Mouse (Mus musculus): ENCODE measurements around the gene Ermp1. TPM values are rescaled to one million over a fixed set of nuclear protein-coding genes. Genes with fewer than 3 reads are reported as not detected.

The Ermp1 gene
- polyA plus RNA-seq, 2 experiments = 6.8 to 7.2 TPM

- WGBS (ENCODE audit: insufficient replicate concordance) = 51% methylated on average over 7 of the region's 7 CpGs
- Histone ChIP-seq H3K4me3 (ENCODE audit: insufficient read depth in 1 of 2, low read depth in 2 of 2, low read length in 2 of 2) (no peak overlapping the region), H3K36me3 (replicated peaks; ENCODE audit: control insufficient read depth, insufficient read depth, low read depth) (no peaks in the 10 kb centered on the region), H3K9ac (replicated peaks) (no peak overlapping the region), H3K27me3 (ENCODE audit: control insufficient read depth, insufficient read depth, low read length) (no peaks in the 10 kb centered on the region), H3K27ac (no peak overlapping the region), H3K9me3 (ENCODE audit: control insufficient read depth, low read length) (no peaks in the 10 kb centered on the region), H3K4me1 (replicated peaks; ENCODE audit: control insufficient read depth in 2 of 2, insufficient read depth in 2 of 2, low read length in 1 of 2) (no peaks in the 10 kb centered on the region), H3K4me2 (ENCODE audit: low read depth) (no peak overlapping the region)
- TF ChIP-seq CTCF (IDR thresholded peaks at IDR 0.05; ENCODE audit: low read depth) (peak; percentile 82), EP300 (IDR thresholded peaks at IDR 0.05; ENCODE audit: low read depth) (no peak)
- DNase-seq (ENCODE audit: low read depth in 3 of 3, low spot score in 3 of 3) = peak; percentile 20 to 46 (median 34)
- ATAC-seq (ENCODE audit: insufficient read depth) = peak; percentile 23; the same call in 1 of the 2 replicates
Measured at GRCm38 (mm10) chr19:29563258-29563779, 84.9 kb downstream of the Ermp1 start.

GRCm38 (mm10) chr19:29562603-29563002 is 85.6 kb downstream of the Ermp1 start:
- Histone ChIP-seq H3K4me3 (ENCODE audit: insufficient read depth in 1 of 2, low read depth in 2 of 2, low read length in 2 of 2) (no peak overlapping the region), H3K4me2 (ENCODE audit: low read depth) (no peak overlapping the region), H3K4me1 (replicated peaks; ENCODE audit: control insufficient read depth in 2 of 2, insufficient read depth in 2 of 2, low read length in 1 of 2) (no peaks in the 10 kb centered on the region), H3K36me3 (replicated peaks; ENCODE audit: control insufficient read depth, insufficient read depth, low read depth) (no peaks in the 10 kb centered on the region), H3K9me3 (ENCODE audit: control insufficient read depth, low read length) (no peaks in the 10 kb centered on the region), H3K27ac (no peak overlapping the region), H3K27me3 (ENCODE audit: control insufficient read depth, insufficient read depth, low read length) (no peaks in the 10 kb centered on the region), H3K9ac (replicated peaks) (no peak overlapping the region)
- DNase-seq (ENCODE audit: low read depth in 3 of 3, low spot score in 3 of 3) (no peak), ATAC-seq (ENCODE audit: insufficient read depth) (no peak)
- whole genome bisulfite sequencing (ENCODE audit: insufficient replicate concordance) = 60% methylated on average over 3 of the region's 3 CpGs
- no peak for TF ChIP-seq CTCF (IDR thresholded peaks at IDR 0.05; ENCODE audit: low read depth)
- no peak for TF ChIP-seq EP300 (IDR thresholded peaks at IDR 0.05; ENCODE audit: low read depth)

- ATAC-seq (ENCODE audit: insufficient read depth) = no peak
- 74% methylated on average over 4 of the region's 4 CpGs for WGBS (ENCODE audit: insufficient replicate concordance)
- no peaks in the 10 kb centered on the region for H3K27me3 ChIP-seq (ENCODE audit: control insufficient read depth, insufficient read depth, low read length)
Measured at GRCm38 (mm10) chr19:29562166-29562565, 86.0 kb downstream of the Ermp1 start.

More at GRCm38 (mm10) chr19:29562166-29562565, 86.0 kb downstream of the Ermp1 start:
- H3K36me3 ChIP-seq (replicated peaks; ENCODE audit: control insufficient read depth, insufficient read depth, low read depth) = no peaks in the 10 kb centered on the region
- DNase-seq (ENCODE audit: low read depth in 3 of 3, low spot score in 3 of 3) = no peak
- H3K27ac ChIP-seq = no peak overlapping the region
- no peaks in the 10 kb centered on the region for H3K4me1 ChIP-seq (replicated peaks; ENCODE audit: control insufficient read depth in 2 of 2, insufficient read depth in 2 of 2, low read length in 1 of 2)
- no peak for TF ChIP-seq EP300 (IDR thresholded peaks at IDR 0.05; ENCODE audit: low read depth)
- no peak for TF ChIP-seq CTCF (IDR thresholded peaks at IDR 0.05; ENCODE audit: low read depth)
- no peak overlapping the region for H3K4me2 ChIP-seq (ENCODE audit: low read depth)
- H3K9me3 ChIP-seq (ENCODE audit: control insufficient read depth, low read length) = no peaks in the 10 kb centered on the region
- H3K9ac ChIP-seq (replicated peaks) = no peak overlapping the region
- no peak overlapping the region for H3K4me3 ChIP-seq (ENCODE audit: insufficient read depth in 1 of 2, low read depth in 2 of 2, low read length in 2 of 2)

Other genes with a start within 250 kb of the Ermp1 start
- 0.02 TPM in 1 of 2 replicates, not detected in the other for gene Pdcd1lg2, start 237.5 kb downstream of the Ermp1 start, polyA plus RNA-seq (2012; rRNA removed)
- gene Pdcd1lg2, start 237.5 kb downstream of the Ermp1 start, polyA plus RNA-seq (2014; fragmentation: Nextera tagmentation; extraction: Ambion mirVana) = not detected in 2 replicates
- gene Ric1, start 126.1 kb downstream of the Ermp1 start, polyA plus RNA-seq (2012; rRNA removed) = 2.4 and 3.1 TPM in 2 replicates
- 2.8 and 2.9 TPM in 2 replicates for gene Ric1, start 126.1 kb downstream of the Ermp1 start, polyA plus RNA-seq (2014; fragmentation: Nextera tagmentation; extraction: Ambion mirVana)
- gene Mlana, start 49.4 kb upstream of the Ermp1 start, polyA plus RNA-seq (2012; rRNA removed) = not detected in 2 replicates
- not detected in 2 replicates for gene Mlana, start 49.4 kb upstream of the Ermp1 start, polyA plus RNA-seq (2014; fragmentation: Nextera tagmentation; extraction: Ambion mirVana)
- gene 9930021J03Rik, start 157.6 kb upstream of the Ermp1 start, polyA plus RNA-seq (2012; rRNA removed) = 4.0 and 4.1 TPM in 2 replicates
- 1.9 TPM in 2 replicates for gene 9930021J03Rik, start 157.6 kb upstream of the Ermp1 start, polyA plus RNA-seq (2014; fragmentation: Nextera tagmentation; extraction: Ambion mirVana)
- gene Ranbp6, start 164.6 kb upstream of the Ermp1 start, polyA plus RNA-seq (2012; rRNA removed) = 2.6 and 4.3 TPM in 2 replicates
- gene Ranbp6, start 164.6 kb upstream of the Ermp1 start, polyA plus RNA-seq (2014; fragmentation: Nextera tagmentation; extraction: Ambion mirVana) = 6.2 and 6.5 TPM in 2 replicates